Mouse (Mus musculus) midbrain, postnatal 0 days (tissue): ENCODE measurements around the gene Smarcd2. TPM values are rescaled to one million over a fixed set of nuclear protein-coding genes. Genes with fewer than 3 reads are reported as not detected.

Experiments used
- ATAC-seq: fragments of 200-750 bp; cut with Nextera tagmentation; 2 replicates; pipeline ENCODE4 v1.8.0; 2017; ENCODE audit warnings: moderate number of reproducible peaks, mild to moderate bottlenecking, moderate TSS enrichment, moderate library complexity; ENCODE audit not compliant: low FRiP score
- DNase-seq: peaks from one replicate; pipeline ENCODE4 v3.0.0-alpha.2; 2015; ENCODE audit warnings: low spot score
- H3K27ac ChIP-seq: fragments of 300-500 bp; sonication (generic); 2 replicates; pipeline ENCODE4 v1.5.1; 2014; ENCODE audit warnings: low read depth, mild to moderate bottlenecking, low read length, mixed read lengths
- H3K27me3 ChIP-seq: fragments of 300-500 bp; sonication (generic); 2 replicates; pipeline ENCODE4 v1.6.1; 2014; ENCODE audit warnings: low read length, control low read depth, mixed read lengths; ENCODE audit not compliant: insufficient read depth
- H3K36me3 ChIP-seq: fragments of 300-500 bp; sonication (generic); 2 replicates; pipeline ENCODE4 v1.6.1; 2014; ENCODE audit warnings: low read length, control low read depth, mixed read lengths; ENCODE audit not compliant: insufficient read depth
- H3K4me1 ChIP-seq: fragments of 300-500 bp; sonication (generic); 2 replicates; pipeline ENCODE4 v1.6.1; 2014; ENCODE audit warnings: mild to moderate bottlenecking, control low read depth, antibody characterized with exemption, low read length, mixed read lengths; ENCODE audit not compliant: insufficient read depth
- H3K4me2 ChIP-seq: fragments of 300-500 bp; sonication (generic); 2 replicates; pipeline ENCODE4 v1.6.1; 2014; ENCODE audit warnings: low read depth, mild to moderate bottlenecking, low read length, mixed read lengths; ENCODE audit not compliant: poor library complexity, severe bottlenecking
- H3K4me3 ChIP-seq: fragments of 300-500 bp; sonication (generic); 2 replicates; pipeline ENCODE4 v1.5.1; 2014; ENCODE audit warnings: low read depth, mild to moderate bottlenecking, low read length, moderate library complexity
- H3K9ac ChIP-seq: fragments of 300-500 bp; sonication (generic); replicated peaks from 2 replicates; pipeline ENCODE4 v1.6.1; 2014; ENCODE audit warnings: mild to moderate bottlenecking, low read length, moderate library complexity, mixed read lengths; ENCODE audit not compliant: poor library complexity, severe bottlenecking
- H3K9me3 ChIP-seq: fragments of 300-500 bp; sonication (generic); 2 replicates; pipeline ENCODE4 v1.6.1; 2016; ENCODE audit warnings: low read length, control low read depth
- CTCF ChIP-seq: IDR thresholded peaks from 2 replicates; pipeline ENCODE4 v1.5.1; 2016; ENCODE audit warnings: antibody characterized with exemption, mild to moderate bottlenecking
- WGBS: fragments of 180-500 bp; shearing (Covaris S2); extraction: QIAGEN DNeasy Blood & Tissue Kit; methylation state at CpG from one replicate; pipeline ENCODE4 v1.1.7; 2014; 5-methylcytosine and 5-hydroxymethylcytosine counted together
- polyA plus RNA-seq: library from polyadenylated mRNA; unstranded; fragments of >200 nt; fragmentation: Nextera tagmentation; extraction: Ambion mirVana; gene quantifications from 2 replicates; pipeline ENCODE4 v1.2.1, GENCODE M21; 2015
- total RNA-seq: library from RNA; depleted of rRNA; stranded (reverse); fragments of >200 nt; gene quantifications from 2 replicates; pipeline ENCODE4 v1.2.3, GENCODE M21; 2014

Smarcd2 gene
- total and polyA plus RNA-seq, 2 experiments from 2014 or later: 6.8 to 27.5 TPM

- no peak for TF ChIP-seq CTCF
- no peak overlapping the region for H3K4me3 ChIP-seq
- ATAC-seq (no peak), DNase-seq (no peak)
- H3K9ac ChIP-seq: no peak overlapping the region
- H3K36me3 ChIP-seq: peaks cover 58% of the 10 kb centered on the region
- no peak overlapping the region for H3K4me2 ChIP-seq
- H3K9me3 ChIP-seq: no peaks in the 10 kb centered on the region
- no peak overlapping the region for H3K27ac ChIP-seq
- WGBS: 93% methylated on average over 15 of the region's 15 CpGs
- H3K4me1 ChIP-seq: peaks cover 3% of the 10 kb centered on the region; the same call in 1 of the 2 replicates
- no peaks in the 10 kb centered on the region for H3K27me3 ChIP-seq
These were observed 7.8 kb downstream of the Smarcd2 start for GRCm38 (mm10) chr11:106264988-106265387.

- ATAC-seq (no peak), DNase-seq (no peak)
- WGBS: 93% methylated on average over 9 of the region's 9 CpGs
- no peak overlapping the region for H3K27ac ChIP-seq
- no peaks in the 10 kb centered on the region; the same call in 1 of the 2 replicates for H3K4me1 ChIP-seq
- no peaks in the 10 kb centered on the region for H3K9me3 ChIP-seq
- no peak for TF ChIP-seq CTCF
- H3K27me3 ChIP-seq: no peaks in the 10 kb centered on the region
- H3K4me3 ChIP-seq: no peak overlapping the region
- peaks cover 63% of the 10 kb centered on the region for H3K36me3 ChIP-seq
- H3K4me2 ChIP-seq: no peak overlapping the region
- no peak overlapping the region for H3K9ac ChIP-seq
These were observed 8.8 kb downstream of the Smarcd2 start for GRCm38 (mm10) chr11:106263963-106264362.

GRCm38 (mm10) chr11:106260826-106261450 lies 11.8 kb downstream of the Smarcd2 start:
- H3K4me2 ChIP-seq: no peak overlapping the region
- 82% methylated on average over 14 of the region's 14 CpGs for WGBS
- no peak overlapping the region for H3K27ac ChIP-seq
- no peak for ATAC-seq
- peaks cover 55% of the 10 kb centered on the region for H3K36me3 ChIP-seq
- H3K4me1 ChIP-seq: 0 out of 2 replicates have a peak, but pooled peaks cover 4% of the 10 kb centered on the region
- no peak overlapping the region for H3K9ac ChIP-seq
- H3K27me3 ChIP-seq: no peaks in the 10 kb centered on the region
- no peak for DNase-seq
- no peaks in the 10 kb centered on the region for H3K9me3 ChIP-seq
- no peak for TF ChIP-seq CTCF
- no peak overlapping the region for H3K4me3 ChIP-seq

GRCm38 (mm10) chr11:106256775-106257174 lies 16.0 kb downstream of the Smarcd2 start:
- Histone ChIP-seq H3K27ac (no peak overlapping the region; the same call in 1 of the 2 replicates), H3K4me1 (0 out of 2 replicates have a peak, but pooled peaks cover 9% of the 10 kb centered on the region), H3K27me3 (no peaks in the 10 kb centered on the region), H3K9me3 (no peaks in the 10 kb centered on the region), H3K9ac (peak overlapping the region; percentile 86), H3K4me2 (peak overlapping the region; percentile 91), H3K4me3 (peak overlapping the region; percentile 72), H3K36me3 (peaks cover 32% of the 10 kb centered on the region)
- no peak for TF ChIP-seq CTCF
- WGBS: 76% methylated on average over 5 of the region's 5 CpGs
- DNase-seq (no peak), ATAC-seq (no peak)

GRCm38 (mm10) chr11:106255685-106256451 lies 16.9 kb downstream of the Smarcd2 start, which contains the start of the genes Ftsj3 and Psmc5:
Ftsj3 (minus strand) TSS chr11:106256079.
Psmc5 (plus strand) TSS chr11:106256154.
- H3K9me3 ChIP-seq: no peaks in the 10 kb centered on the region
- ATAC-seq (peak; percentile 93), DNase-seq (peak; percentile 97)
- 0 out of 2 replicates have a peak, but pooled peaks cover 9% of the 10 kb centered on the region for H3K4me1 ChIP-seq
- H3K4me3 ChIP-seq: peak within 1 kb of the TSS; percentile 72
- H3K27ac ChIP-seq: peak within 1 kb of the TSS; percentile 82
- H3K4me2 ChIP-seq: peak within 1 kb of the TSS; percentile 91
- H3K9ac ChIP-seq: peak within 1 kb of the TSS; percentile 86
- H3K36me3 ChIP-seq: peaks cover 30% of the 10 kb centered on the region
- no peaks in the 10 kb centered on the region for H3K27me3 ChIP-seq
- TF ChIP-seq CTCF: peak; percentile 52
- WGBS: under 1% methylated on average over 42 of the region's 42 CpGs

- no peak overlapping the region for H3K27ac ChIP-seq
- H3K9ac ChIP-seq: peak overlapping the region; percentile 86
- no peak for DNase-seq
- WGBS: 5% methylated on average over 22 of the region's 22 CpGs
- H3K4me2 ChIP-seq: peak overlapping the region; percentile 91
- H3K4me3 ChIP-seq: peak overlapping the region; percentile 72
- H3K4me1 ChIP-seq: 0 out of 2 replicates have a peak, but pooled peaks cover 9% of the 10 kb centered on the region
- no peaks in the 10 kb centered on the region for H3K27me3 ChIP-seq
- peaks cover 36% of the 10 kb centered on the region for H3K36me3 ChIP-seq
- H3K9me3 ChIP-seq: no peaks in the 10 kb centered on the region
- no peak for TF ChIP-seq CTCF
- no peak for ATAC-seq
These were observed 17.6 kb downstream of the Smarcd2 start for GRCm38 (mm10) chr11:106255174-106255573.
